Mouse (Mus musculus): ENCODE measurements around the gene 1700028J19Rik. TPM values are rescaled to one million over a fixed set of nuclear protein-coding genes. Genes with fewer than 3 reads are reported as not detected.

1700028J19Rik gene
- polyA plus RNA-seq (2017; shearing (Covaris generic)): 1 to 10 TPM; 1.5 to 4.0 TPM

DNA sequence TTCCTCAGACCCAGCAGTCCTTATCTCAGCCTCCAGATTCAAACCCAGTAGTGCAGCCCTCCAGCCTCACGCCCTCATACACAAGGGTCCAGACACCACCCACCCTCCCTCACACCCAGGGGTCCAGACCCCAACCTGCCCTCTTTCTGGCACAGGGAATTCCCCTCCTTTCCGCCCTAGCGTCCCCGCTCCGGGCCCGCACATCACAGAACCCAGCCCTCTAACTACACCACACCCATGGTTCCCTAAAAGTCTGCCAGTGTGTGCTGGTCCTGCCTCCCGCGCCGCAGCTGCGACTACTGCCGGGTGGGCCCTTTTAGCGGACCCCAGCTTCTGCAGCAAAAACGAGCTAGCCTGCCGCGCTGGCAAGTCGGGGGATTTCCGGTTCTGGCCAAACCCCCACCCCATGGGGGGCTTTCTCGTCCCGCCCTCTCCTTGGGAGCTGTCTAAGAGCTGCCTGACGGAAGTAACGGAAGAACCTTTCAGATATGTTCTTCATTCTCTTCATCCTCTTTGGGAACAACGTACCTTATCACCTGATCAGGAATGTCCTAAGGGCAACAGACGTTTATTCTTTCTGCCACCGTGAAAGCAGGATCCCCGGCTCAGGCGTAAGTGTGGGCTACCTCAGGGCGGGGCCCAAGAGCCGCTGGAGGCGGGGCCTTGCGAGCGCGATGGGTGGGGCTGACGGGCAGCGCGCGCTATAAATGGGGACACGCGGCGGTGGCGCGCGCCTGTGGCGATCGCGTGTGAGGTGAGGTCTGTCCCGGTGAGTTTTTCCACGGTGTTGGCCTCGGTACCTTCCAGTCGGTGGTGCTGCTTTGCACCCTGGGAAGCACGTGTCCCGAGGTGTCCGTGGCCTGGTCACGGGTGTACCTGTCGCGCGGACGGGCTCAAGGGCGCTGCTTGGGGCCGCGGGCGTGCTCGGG, at the start of gene 1700028J19Rik, which contains the start of gene 2410002F23Rik:
TSS of gene 1700028J19Rik (minus strand) at position 641 of the 929 bp plus-strand sequence.
TSS of gene 2410002F23Rik (plus strand) at position 668 of the 929 bp plus-strand sequence.

DNA sequence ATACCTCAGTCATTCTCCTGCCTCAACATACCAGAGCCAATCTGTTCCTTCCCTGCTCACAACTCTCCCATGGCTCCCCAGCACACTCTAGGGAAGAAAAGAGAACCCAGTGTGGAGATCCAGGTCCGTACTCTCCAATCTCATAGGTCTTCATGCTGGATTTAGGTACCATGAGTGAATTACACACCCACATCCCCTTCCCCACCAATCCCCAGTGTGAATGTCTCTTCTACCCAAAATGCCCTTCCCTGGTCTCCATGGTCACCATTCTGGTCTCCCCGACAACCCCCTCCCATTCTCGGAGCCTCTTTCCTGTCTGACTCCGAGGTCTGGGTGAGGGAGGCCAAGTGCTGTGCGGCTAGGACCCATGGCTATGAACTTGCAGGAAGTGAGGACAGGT, 14.7 kb upstream of the 1700028J19Rik start, which contains the start of gene Gm15517:
TSS of gene Gm15517 (plus strand) at position 301 of the 400 bp plus-strand sequence.

DNA sequence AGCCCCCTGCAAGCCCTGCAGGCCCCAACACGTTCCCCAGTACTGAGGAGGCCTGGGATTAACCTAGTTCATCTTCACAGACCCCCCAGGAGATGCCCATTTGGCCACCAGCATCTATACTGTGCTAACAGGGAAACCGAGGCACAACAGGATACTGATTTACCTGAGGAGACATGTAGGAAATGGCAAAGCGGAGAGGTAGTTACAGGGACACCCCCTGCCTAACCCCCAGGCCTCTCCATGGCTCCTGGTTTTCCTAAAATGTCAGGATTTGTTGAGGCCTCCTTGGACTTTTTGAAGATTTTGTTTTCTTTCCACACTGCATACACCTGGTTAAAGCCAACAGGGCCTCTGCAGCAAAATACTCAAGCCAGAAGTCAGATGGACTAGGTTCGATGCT, 10.8 kb upstream of the 1700028J19Rik start, which contains the start of gene Acp4:
TSS of gene Acp4 (minus strand) at position 101 of the 400 bp plus-strand sequence.

DNA sequence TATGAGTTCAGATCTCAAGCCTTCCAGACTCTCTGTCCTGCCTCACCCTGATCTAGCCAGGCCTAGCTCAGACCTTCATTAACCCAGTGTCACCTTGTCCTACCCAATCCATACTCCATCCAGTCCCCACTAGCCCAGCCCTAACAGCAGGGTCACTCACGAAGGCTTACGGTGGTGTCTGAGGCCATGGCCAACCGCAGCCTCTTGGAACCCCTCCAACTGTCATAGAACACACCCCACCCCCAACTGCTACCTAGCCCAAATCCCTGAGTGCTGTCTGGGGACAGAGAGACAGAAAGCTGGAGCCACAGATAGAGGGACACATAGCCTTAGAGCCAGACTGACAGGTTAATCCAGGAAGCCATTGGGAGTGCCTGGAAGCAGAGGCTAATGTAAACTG, 10.6 kb downstream of the 1700028J19Rik start, which contains the start of gene Gm36864:
TSS of gene Gm36864 (plus strand) at position 269 of the 400 bp plus-strand sequence.

DNA sequence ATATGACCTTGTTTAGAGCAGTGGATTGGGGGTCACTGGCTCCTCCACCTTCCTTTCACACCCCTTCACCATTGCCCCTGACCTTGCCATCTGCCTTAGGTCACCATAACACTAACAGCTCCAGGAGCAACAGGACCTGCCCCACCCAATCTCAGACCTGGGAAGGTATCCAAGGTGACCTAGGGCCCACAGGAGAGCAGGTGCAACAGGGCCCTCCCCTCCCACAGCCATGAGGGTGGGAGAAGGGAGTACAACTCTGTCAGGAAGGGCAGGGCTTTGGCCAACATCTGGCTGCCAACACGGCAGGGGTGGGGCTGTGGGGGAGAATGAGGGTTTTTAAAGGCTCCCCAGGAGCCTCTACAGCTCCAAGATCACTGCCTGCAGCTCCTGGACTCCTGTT, 21.4 kb downstream of the 1700028J19Rik start, which contains the start of gene Klk1:
TSS of gene Klk1 (plus strand) at position 285 of the 400 bp plus-strand sequence.

DNA sequence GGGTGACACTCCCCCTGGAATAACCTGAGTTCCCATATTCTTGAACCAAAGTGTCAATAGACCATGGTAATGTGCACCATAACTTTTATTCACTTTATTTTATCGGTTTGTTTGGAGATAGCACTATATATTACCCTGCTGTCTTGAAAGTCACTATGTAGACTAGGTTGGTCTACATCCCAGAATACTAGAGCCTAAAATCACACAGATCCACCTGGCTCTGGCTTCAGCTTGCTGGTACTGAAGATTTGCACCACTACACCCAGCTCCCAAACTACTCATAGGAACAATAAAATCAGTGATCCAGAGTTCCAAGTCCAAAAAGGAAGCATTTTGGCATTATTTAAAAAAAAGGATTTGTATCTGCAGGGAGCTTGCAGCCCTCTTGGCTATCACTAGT, 30.9 kb downstream of the 1700028J19Rik start, which contains the start of gene Klk1b5:
TSS of gene Klk1b5 (plus strand) at position 301 of the 400 bp plus-strand sequence.

DNA sequence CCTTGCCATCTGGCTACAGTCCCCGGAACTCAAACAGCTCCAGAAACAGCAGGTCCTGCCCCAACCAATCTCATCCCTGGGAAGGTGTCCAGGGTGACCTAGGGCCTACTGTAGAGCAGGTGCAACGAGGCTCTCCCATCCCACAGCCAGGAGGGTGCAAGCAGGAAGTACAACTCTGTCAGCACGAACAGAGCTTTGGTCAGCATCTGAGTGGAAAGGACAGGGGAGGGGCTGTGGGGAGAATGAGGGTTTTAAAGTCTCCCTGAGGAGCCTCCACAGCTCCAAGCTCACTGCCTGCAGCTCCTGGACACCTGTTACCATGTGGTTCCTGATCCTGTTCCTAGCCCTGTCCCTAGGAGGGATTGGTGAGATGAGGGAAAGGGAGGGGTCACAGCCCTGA, 39.4 kb downstream of the 1700028J19Rik start, which contains the start of gene Klk1b4:
TSS of gene Klk1b4 (plus strand) at position 301 of the 400 bp plus-strand sequence.

DNA sequence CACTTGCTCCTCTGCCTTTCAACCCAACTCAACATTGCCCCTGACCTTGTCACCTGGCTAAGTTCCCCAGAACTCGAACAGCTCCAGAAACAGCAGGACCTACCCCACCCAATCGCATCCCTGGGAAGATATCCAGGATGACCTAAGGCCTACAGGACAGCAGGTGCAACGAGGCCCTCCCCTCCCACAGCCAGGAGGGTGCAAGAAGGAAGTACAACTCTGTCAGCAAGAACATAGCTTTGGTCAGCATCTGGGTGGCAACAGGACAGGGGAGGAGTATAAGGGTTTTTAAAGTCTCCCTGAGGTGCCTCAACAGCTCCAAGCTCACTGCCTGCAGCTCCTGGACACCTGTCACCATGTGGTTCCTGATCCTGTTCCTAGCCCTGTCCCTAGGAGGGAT, 48.6 kb downstream of the 1700028J19Rik start, which contains the start of gene Klk1b3:
TSS of gene Klk1b3 (plus strand) at position 301 of the 400 bp plus-strand sequence.

DNA sequence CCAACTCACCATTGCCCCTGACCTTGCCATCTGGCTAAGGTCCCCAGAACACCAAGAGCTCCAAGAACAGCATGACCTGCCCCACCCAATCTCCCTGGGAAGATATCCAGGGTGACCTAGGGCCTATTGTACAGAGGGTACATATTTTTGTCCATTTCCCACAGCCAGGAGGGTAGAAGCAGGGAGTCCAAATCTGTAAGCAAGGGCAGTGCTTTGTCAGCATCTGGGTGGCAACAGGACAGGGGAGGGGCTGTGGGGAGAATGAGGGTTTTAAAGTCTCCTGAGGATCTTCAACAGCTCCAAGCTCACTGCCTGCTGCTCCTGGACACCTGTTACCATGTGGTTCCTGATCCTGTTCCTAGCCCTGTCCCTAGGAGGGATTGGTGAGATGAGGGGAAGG, 58.6 kb downstream of the 1700028J19Rik start, which contains the start of gene Klk1b24:
TSS of gene Klk1b24 (plus strand) at position 301 of the 400 bp plus-strand sequence.

Other genes starting within 250 kb of the 1700028J19Rik start
- gene Klk1b26, start 234.5 kb downstream of the 1700028J19Rik start, polyA plus RNA-seq (2017; shearing (Covaris generic)): under 1 TPM in 1 of 2 experiments, not detected in 1; 0.22 TPM
- gene Klk1b27, start 194.4 kb downstream of the 1700028J19Rik start, polyA plus RNA-seq (2017; shearing (Covaris generic)): 1 to 10 TPM; 2.7 to 3.0 TPM
- gene Klk1b21, start 144.4 kb downstream of the 1700028J19Rik start, polyA plus RNA-seq (2017; shearing (Covaris generic)): not detected
- gene Klk1b22, start 134.0 kb downstream of the 1700028J19Rik start, polyA plus RNA-seq (2017; shearing (Covaris generic)): not detected
- gene Klk1b16, start 109.9 kb downstream of the 1700028J19Rik start, polyA plus RNA-seq (2017; shearing (Covaris generic)): not detected
- gene Klk1b24, start 58.5 kb downstream of the 1700028J19Rik start, polyA plus RNA-seq (2017; shearing (Covaris generic)): under 1 TPM in 1 of 2 experiments, not detected in 1; 0.84 TPM
- gene Klk1b3, start 48.5 kb downstream of the 1700028J19Rik start, polyA plus RNA-seq (2017; shearing (Covaris generic)): not detected
- under 1 TPM in 1 of 2 experiments, not detected in 1; 0.59 TPM for gene Klk1b4, start 39.3 kb downstream of the 1700028J19Rik start, polyA plus RNA-seq (2017; shearing (Covaris generic))
- not detected for gene Klk1b5, start 30.8 kb downstream of the 1700028J19Rik start, polyA plus RNA-seq (2017; shearing (Covaris generic))
- under 1 TPM in 1 of 2 experiments, not detected in 1; 0.65 TPM for gene Klk1, start 21.3 kb downstream of the 1700028J19Rik start, polyA plus RNA-seq (2017; shearing (Covaris generic))
- 1 to 10 TPM in 1 of 2 experiments, not detected in 1; 2.8 TPM for gene Gm36864, start 10.5 kb downstream of the 1700028J19Rik start, polyA plus RNA-seq (2017; shearing (Covaris generic))
- 100 to 1,000 TPM; 133 to 173 TPM for gene 2410002F23Rik, start within 50 bp of the 1700028J19Rik start, polyA plus RNA-seq (2017; shearing (Covaris generic))
- gene Acp4, start 10.7 kb upstream of the 1700028J19Rik start, polyA plus RNA-seq (2017; shearing (Covaris generic)): 1 to 10 TPM in 1 of 2 experiments, under 1 TPM in 1; 0.18 to 1.3 TPM
- not detected for gene Gm15517, start 14.8 kb upstream of the 1700028J19Rik start, polyA plus RNA-seq (2017; shearing (Covaris generic))
- gene Clec11a, start 60.2 kb upstream of the 1700028J19Rik start, polyA plus RNA-seq (2017; shearing (Covaris generic)): under 1 TPM; 0.31 to 0.95 TPM
- under 1 TPM; 0.10 to 0.24 TPM for gene Shank1, start 63.6 kb upstream of the 1700028J19Rik start, polyA plus RNA-seq (2017; shearing (Covaris generic))
- gene Syt3, start 137.4 kb upstream of the 1700028J19Rik start, polyA plus RNA-seq (2017; shearing (Covaris generic)): under 1 TPM; 0.23 to 0.55 TPM
- gene 1700008O03Rik, start 139.1 kb upstream of the 1700028J19Rik start, polyA plus RNA-seq (2017; shearing (Covaris generic)): under 1 TPM; 0.47 to 0.69 TPM
- gene Lrrc4b, start 182.3 kb upstream of the 1700028J19Rik start, polyA plus RNA-seq (2017; shearing (Covaris generic)): under 1 TPM; 0.18 to 0.64 TPM
- gene Aspdh, start 218.7 kb upstream of the 1700028J19Rik start, polyA plus RNA-seq (2017; shearing (Covaris generic)): 1 to 10 TPM in 1 of 2 experiments, not detected in 1; 1.2 TPM
- 100 to 1,000 TPM in 1 of 2 experiments, 10 to 100 TPM in 1; 94.8 to 118 TPM for gene Josd2, start 221.3 kb upstream of the 1700028J19Rik start, polyA plus RNA-seq (2017; shearing (Covaris generic))
- 100 to 1,000 TPM; 151 to 196 TPM for gene Emc10, start 249.8 kb upstream of the 1700028J19Rik start, polyA plus RNA-seq (2017; shearing (Covaris generic))
- gene Fam71e1, start 249.9 kb upstream of the 1700028J19Rik start, polyA plus RNA-seq (2017; shearing (Covaris generic)): 1 to 10 TPM; 3.0 to 7.2 TPM